Mouse (Mus musculus) olfactory bulb, adult 2 months (tissue): ENCODE data around the gene Btnl2. TPM values are rescaled to one million over a fixed set of nuclear protein-coding genes. Genes with fewer than 3 reads are reported as not detected.

ENCODE experiments used
- H3K27ac ChIP-seq: fragments of 200-500 bp; 2 replicates; pipeline ENCODE4 v1.5.1; 2012; ENCODE audit warnings: low read depth, low read length; ENCODE audit not compliant: insufficient read depth
- H3K4me1 ChIP-seq: fragments of 200-500 bp; 2 replicates; pipeline ENCODE4 v1.6.1; 2012; ENCODE audit warnings: low read length; ENCODE audit not compliant: control insufficient read depth, insufficient read depth
- H3K4me3 ChIP-seq: fragments of 200-500 bp; 2 replicates; pipeline ENCODE4 v1.5.1; 2012; ENCODE audit warnings: mild to moderate bottlenecking, low read depth, low read length, moderate library complexity; ENCODE audit not compliant: insufficient read depth
- CTCF ChIP-seq: fragments of 200-500 bp; IDR thresholded peaks from 2 replicates; pipeline ENCODE4 v1.5.1; 2012; ENCODE audit warnings: low read depth, mild to moderate bottlenecking, low read length, moderate library complexity; ENCODE audit not compliant: insufficient read depth
- POLR2A ChIP-seq: fragments of 200-500 bp; IDR thresholded peaks from 2 replicates; pipeline ENCODE4 v1.6.1; 2012; ENCODE audit warnings: mild to moderate bottlenecking, low read depth, low read length, moderate library complexity; ENCODE audit not compliant: insufficient read depth
- WGBS: fragments of 180-500 bp; shearing (Covaris S2); methylation state at CpG from one replicate; pipeline ENCODE4 v1.1.7; 2018; 5-methylcytosine and 5-hydroxymethylcytosine counted together
- polyA plus RNA-seq: library from polyadenylated mRNA; stranded (reverse); fragments of >200 nt; gene quantifications from 2 replicates; pipeline ENCODE4 v1.2.4, GENCODE M21; 2012; ENCODE audit warnings: low replicate concordance; ENCODE audit not compliant: missing spikeins, insufficient read depth, insufficient read length

The Btnl2 gene
- polyA plus RNA-seq, 1 experiment: not detected

DNA sequence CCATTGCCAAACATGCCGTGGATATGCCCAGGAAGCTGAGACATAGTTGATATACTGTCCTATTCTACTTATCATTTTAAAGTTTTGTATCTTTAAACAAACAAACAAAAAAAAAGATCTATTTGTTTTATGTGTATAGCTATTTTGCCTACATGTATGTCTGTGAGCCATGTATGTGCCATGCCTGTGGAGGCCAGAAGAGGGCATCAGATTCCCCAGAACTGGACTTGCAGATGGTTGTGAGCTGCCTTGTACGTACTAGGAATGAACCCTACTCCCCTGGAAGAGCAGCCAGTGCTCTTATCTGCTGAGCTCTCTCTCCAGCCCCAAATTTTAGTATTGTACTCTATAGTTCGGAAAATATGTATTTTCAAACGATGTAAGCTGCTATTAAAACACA, 33.9 kb downstream of the Btnl2 start:
- H3K4me3 ChIP-seq: no peak overlapping the region
- H3K27ac ChIP-seq: no peak overlapping the region
- WGBS: 39% methylated on average over 4 of the region's 4 CpGs
- TF ChIP-seq POLR2A: no peak
- no peak for TF ChIP-seq CTCF
- H3K4me1 ChIP-seq: peaks cover 18% of the 10 kb centered on the region

DNA sequence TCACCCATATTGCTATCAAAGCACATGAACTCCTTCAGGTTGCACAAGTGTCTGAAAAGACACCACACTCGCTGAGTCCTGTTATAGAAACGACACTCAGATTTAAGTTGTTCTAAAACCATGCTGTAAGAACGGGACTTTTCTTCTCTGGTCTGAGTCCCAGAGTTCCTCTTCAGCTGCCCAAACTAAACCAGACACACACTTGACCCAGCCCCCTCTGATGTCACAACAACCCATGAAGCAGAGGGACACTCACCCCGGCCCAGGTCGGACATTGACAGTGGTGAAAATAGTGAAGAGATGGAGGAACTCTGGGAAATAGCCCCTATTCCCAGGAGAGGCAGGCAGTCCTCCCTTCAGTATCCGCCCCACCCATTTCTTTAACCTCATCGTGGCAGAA, 36.9 kb downstream of the Btnl2 start:
- WGBS: 69% methylated on average over 7 of the region's 7 CpGs
- TF ChIP-seq CTCF (no peak), POLR2A (no peak)
- no peak overlapping the region for H3K27ac ChIP-seq

DNA sequence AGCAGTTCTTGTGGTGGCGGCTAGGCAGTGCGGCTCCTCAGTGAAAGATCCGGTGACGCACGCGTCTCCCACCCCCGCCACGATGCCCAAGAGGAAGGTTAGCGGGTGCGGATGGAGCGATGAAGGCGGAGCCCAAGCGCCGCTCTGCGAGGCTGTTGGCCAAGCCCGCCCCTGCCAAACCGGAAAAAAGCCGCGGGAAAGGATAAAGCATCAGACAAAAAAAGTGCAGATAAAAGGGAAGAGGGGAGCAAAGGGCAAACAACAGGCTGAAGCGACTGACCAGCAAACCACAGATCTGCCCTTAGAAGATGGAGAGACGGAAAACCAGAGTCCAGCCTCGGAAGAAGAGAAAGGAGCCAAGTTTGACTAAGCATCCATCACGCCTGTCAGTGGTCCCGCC, 37.7 kb downstream of the Btnl2 start:
- 0 out of 2 replicates have a peak, but pooled peaks cover 4% of the 10 kb centered on the region for H3K4me1 ChIP-seq
- 3% methylated on average over 24 of the region's 24 CpGs for WGBS
- TF ChIP-seq POLR2A (no peak), CTCF (no peak)
- peak overlapping the region; percentile 26 for H3K4me3 ChIP-seq
- no peak overlapping the region for H3K27ac ChIP-seq

More for the DNA sequence above, 36.9 kb downstream of the Btnl2 start:
- Histone ChIP-seq H3K4me3 (no peak overlapping the region), H3K4me1 (0 out of 2 replicates have a peak, but pooled peaks cover 4% of the 10 kb centered on the region)

DNA sequence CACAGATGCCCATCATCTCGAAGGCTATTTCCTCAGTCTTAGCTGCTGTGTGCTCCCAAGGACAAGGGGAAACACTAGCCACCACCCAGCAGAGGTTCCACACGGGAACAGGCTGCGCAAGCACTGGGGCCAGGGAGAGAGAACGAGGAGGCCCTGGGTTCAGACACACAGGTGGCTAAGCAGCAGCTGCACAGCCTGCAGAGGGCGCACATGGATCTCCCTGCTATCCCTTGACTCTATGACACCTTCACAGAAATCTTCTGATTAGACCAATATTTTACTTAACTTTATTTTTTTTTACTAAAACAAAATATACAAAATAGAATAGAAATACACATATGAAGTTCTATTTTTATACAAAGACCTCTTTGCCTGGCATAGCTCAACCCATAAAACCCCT, 42.7 kb downstream of the Btnl2 start:
- H3K4me1 ChIP-seq: peaks cover 2% of the 10 kb centered on the region
- H3K4me3 ChIP-seq: no peak overlapping the region
- H3K27ac ChIP-seq: no peak overlapping the region
- WGBS: 66% methylated on average over 5 of the region's 5 CpGs
- TF ChIP-seq CTCF (no peak), POLR2A (no peak)

DNA sequence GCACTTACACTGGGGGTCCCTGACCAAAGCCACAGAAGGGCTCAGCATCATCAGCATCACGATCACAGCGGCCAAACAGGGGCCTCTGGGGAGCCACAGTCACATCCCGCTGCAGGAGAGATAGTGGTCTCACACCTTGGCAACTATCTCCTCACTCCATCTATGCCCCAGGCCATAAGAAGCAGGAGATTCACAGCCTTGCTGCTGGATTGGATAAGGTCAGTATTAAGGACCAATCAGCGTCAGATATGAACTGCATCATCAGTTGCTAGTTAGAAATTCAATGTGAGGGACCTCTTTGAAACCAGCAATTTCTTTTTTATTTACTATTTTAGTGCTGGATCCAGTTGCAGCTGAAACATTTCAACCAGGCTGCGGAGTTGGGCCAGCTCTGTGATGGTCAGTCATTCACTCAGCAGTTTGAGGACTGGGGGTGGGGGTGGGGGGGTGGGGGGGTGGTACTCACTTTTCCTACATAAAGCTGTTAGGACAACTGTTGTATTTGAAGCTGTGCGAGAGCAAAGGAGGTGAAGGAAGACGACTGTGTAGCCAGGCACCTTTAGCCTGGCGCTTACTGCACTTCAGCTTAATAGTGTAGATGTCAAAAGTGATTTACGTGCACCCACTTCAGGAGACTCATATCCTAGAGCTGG, 43.6 kb downstream of the Btnl2 start:
- 17% methylated on average over 9 of the region's 9 CpGs for WGBS
- TF ChIP-seq CTCF (no peak), POLR2A (no peak)
- peaks cover 2% of the 10 kb centered on the region for H3K4me1 ChIP-seq
- H3K27ac ChIP-seq: peak overlapping the region; percentile 96; the same call in 1 of the 2 replicates
- H3K4me3 ChIP-seq: no peak overlapping the region; the same call in 1 of the 2 replicates

DNA sequence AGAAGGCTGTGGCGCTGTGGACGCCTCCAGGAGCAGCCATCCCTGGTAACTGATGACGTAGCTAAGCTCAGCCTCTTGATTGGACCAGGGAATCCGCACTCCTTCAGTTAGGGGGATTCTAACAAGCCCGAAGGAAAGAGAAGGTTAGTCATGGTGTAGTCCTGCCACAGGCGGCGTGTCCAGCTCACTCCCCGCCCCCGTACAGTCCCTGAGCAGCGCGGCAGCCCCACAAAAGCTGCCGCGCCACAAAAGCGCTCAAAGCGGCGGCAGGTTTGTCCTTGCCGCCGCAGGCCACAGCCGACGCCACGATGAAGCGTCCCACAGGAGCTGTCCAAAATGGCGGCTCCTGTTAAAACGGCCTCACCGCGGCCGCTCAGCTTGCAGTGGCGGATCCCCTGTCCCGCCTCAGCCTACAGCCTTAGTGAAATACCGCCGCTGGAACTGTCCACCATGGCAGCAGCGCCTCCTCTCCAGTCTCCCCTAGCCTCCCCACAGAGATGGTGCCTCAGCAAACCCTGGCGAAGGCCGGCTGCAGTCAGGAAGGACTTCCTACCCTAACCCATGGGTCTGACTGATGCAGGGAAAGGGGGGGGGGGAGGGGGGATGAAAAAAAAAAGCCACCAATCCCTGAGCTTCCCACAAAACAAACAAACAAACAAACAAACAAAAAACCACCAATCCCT, 44.2 kb downstream of the Btnl2 start, which contains the start of gene BC051142:
Gene BC051142 (plus strand): TSS at position 110 of the 683 bp plus-strand sequence.
- Histone ChIP-seq H3K4me1 (peaks cover 2% of the 10 kb centered on the region), H3K4me3 (peak within 1 kb of the TSS; percentile 71), H3K27ac (peak within 1 kb of the TSS; percentile 96)
- 21% methylated on average over 34 of the region's 34 CpGs for WGBS
- TF ChIP-seq CTCF (peak; percentile 31; the same call in 1 of the 2 replicates), POLR2A (peak; percentile 84)

DNA sequence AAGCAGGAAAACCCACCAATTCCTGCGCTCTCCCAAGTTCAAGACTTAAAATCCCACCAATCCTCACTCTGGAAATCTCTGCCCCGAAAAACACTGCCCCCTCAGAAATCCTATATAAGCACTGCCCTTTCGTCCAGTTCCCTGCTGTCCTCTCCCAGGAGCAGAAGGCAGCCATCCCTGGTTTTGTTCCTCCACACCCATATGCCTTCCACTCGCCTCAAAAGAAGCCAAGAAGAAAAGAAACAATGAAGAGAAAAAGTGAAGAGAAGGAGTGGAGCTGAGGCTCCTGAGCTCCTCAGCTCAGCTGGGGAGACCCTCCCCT, 44.7 kb downstream of the Btnl2 start:
- no peak for TF ChIP-seq POLR2A
- no peak for TF ChIP-seq CTCF
- Histone ChIP-seq H3K4me1 (peaks cover 2% of the 10 kb centered on the region), H3K27ac (peak overlapping the region; percentile 38; the same call in 1 of the 2 replicates), H3K4me3 (0 out of 2 replicates have a peak overlapping the region, but pooled peaks have one; percentile 71)
- 50% methylated on average over 4 of the region's 4 CpGs for WGBS

DNA sequence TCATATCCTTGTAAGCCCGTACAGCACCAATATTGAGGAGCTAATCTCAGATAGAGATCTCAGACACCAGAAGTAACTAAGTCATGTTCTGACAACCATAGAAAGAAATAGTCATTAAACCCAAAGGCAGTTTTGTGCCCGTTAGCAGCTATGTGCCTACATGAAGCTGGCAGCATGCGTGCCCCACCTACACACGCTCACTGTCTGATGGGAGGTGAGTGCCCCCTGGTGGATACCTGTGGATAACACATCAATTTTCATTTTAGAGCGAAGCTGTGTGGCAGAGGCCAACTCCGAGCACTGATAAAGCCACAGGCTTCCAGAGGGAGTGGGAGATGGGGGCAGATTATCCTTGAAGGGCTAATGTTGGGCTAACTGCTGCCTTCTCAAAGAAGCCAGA, 56.5 kb downstream of the Btnl2 start:
- WGBS: 17% methylated on average over 6 of the region's 6 CpGs

More for the DNA sequence above, 56.5 kb downstream of the Btnl2 start:
- H3K4me1 ChIP-seq: no peaks in the 10 kb centered on the region
- TF ChIP-seq POLR2A: no peak
- peak; percentile 62 for TF ChIP-seq CTCF
- H3K27ac ChIP-seq: no peak overlapping the region
- no peak overlapping the region for H3K4me3 ChIP-seq

Other genes starting within 250 kb of the Btnl2 start
- not detected in 2 replicates for gene H2-DMa, start 235.3 kb upstream of the Btnl2 start, polyA plus RNA-seq
- gene Brd2, start 232.2 kb upstream of the Btnl2 start, polyA plus RNA-seq: 233 TPM in 1 of 2 replicates, not detected in the other
- not detected in 2 replicates for gene H2-DMb2, start 211.5 kb upstream of the Btnl2 start, polyA plus RNA-seq
- not detected in 2 replicates for gene H2-DMb1, start 201.8 kb upstream of the Btnl2 start, polyA plus RNA-seq
- not detected in 2 replicates for gene Tap1, start 167.3 kb upstream of the Btnl2 start, polyA plus RNA-seq
- 272 TPM in 1 of 2 replicates, not detected in the other for gene Psmb9, start 167.1 kb upstream of the Btnl2 start, polyA plus RNA-seq
- gene Psmb8, start 157.1 kb upstream of the Btnl2 start, polyA plus RNA-seq: not detected in 2 replicates
- gene Tap2, start 151.3 kb upstream of the Btnl2 start, polyA plus RNA-seq: 159 TPM in 1 of 2 replicates, not detected in the other
- not detected in 2 replicates for gene H2-Ob, start 115.9 kb upstream of the Btnl2 start, polyA plus RNA-seq
- not detected in 2 replicates for gene H2-Ab1, start 97.1 kb upstream of the Btnl2 start, polyA plus RNA-seq
- 508 and 641 TPM in 2 replicates for gene H2-Aa, start 67.0 kb upstream of the Btnl2 start, polyA plus RNA-seq
- 452 TPM in 1 of 2 replicates, not detected in the other for gene H2-Eb1, start 49.0 kb upstream of the Btnl2 start, polyA plus RNA-seq
- not detected in 2 replicates for gene H2-Eb2, start 29.2 kb upstream of the Btnl2 start, polyA plus RNA-seq
- not detected in 2 replicates for gene Btnl1, start 22.3 kb downstream of the Btnl2 start, polyA plus RNA-seq
- gene BC051142, start 44.0 kb downstream of the Btnl2 start, polyA plus RNA-seq: not detected in 2 replicates
- not detected in 2 replicates for gene Btnl4, start 122.5 kb downstream of the Btnl2 start, polyA plus RNA-seq
- not detected in 2 replicates for gene Btnl6, start 162.5 kb downstream of the Btnl2 start, polyA plus RNA-seq
- not detected in 2 replicates for gene Notch4, start 209.4 kb downstream of the Btnl2 start, polyA plus RNA-seq
- not detected in 2 replicates for gene Gpsm3, start 235.0 kb downstream of the Btnl2 start, polyA plus RNA-seq
- gene Pbx2, start 236.4 kb downstream of the Btnl2 start, polyA plus RNA-seq: not detected in 2 replicates
- gene Ager, start 243.0 kb downstream of the Btnl2 start, polyA plus RNA-seq: not detected in 2 replicates
- not detected in 2 replicates for gene Rnf5, start 248.9 kb downstream of the Btnl2 start, polyA plus RNA-seq
- 342 TPM in 1 of 2 replicates, not detected in the other for gene Agpat1, start 249.4 kb downstream of the Btnl2 start, polyA plus RNA-seq